Mouse (Mus musculus) layer of hippocampus, postnatal 10 days (tissue): ENCODE results near the gene Tjp1. TPM values are rescaled to one million over a fixed set of nuclear protein-coding genes. Genes with fewer than 3 reads are reported as not detected.

Experiments
- DNase-seq, 2 experiments: peaks; one replicate each; pipeline ENCODE4 v3.0.0; 2021; ENCODE audit warnings: low spot score in 2 of 2
- total RNA-seq, 2 experiments: library from RNA; stranded (reverse); gene quantifications; 2 replicates each; pipeline ENCODE4 v1.2.3; 2021

Tjp1 gene
- total RNA-seq, 2 experiments from 2014 or later: 113 to 118 TPM

DNA sequence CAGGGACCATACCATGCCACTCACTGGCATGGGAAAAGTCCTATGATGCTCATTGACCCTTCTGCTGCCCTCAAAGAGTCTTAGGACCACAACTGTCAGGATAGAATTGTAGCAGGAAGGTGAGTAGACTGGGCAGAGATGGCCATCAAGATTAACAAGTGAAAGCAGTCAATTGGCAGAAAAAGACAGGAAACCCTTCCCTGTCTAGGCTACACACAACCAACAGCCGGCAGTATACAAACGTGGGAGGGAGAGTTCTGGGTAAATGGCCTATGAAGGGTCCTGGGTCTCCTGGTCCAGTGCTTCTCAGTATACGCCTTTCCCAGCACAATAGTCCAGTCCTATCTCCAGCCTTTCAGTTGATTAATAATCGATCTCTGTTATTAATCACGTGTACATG is 89.4 kb downstream of the Tjp1 start:
- no peak for DNase-seq

DNA sequence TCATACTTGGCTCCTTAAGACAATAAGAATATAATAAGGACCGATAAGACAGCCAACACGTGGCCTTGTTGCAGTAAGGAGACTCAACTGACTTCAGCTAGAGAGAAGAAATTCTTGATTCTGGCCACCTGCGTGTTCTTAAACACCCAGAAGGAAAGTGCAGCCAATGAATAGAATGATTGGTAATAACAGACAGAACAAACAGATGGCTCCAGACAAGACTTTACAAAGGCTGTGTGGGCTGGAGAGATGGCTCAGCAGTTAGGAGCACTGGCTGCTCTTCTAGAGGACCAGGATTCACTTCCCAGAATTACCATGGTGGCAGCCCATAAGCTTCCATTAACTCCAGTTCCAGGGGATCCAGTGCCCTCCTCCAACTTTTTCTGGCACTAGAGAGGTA is 90.7 kb downstream of the Tjp1 start:
- DNase-seq: no peak

DNA sequence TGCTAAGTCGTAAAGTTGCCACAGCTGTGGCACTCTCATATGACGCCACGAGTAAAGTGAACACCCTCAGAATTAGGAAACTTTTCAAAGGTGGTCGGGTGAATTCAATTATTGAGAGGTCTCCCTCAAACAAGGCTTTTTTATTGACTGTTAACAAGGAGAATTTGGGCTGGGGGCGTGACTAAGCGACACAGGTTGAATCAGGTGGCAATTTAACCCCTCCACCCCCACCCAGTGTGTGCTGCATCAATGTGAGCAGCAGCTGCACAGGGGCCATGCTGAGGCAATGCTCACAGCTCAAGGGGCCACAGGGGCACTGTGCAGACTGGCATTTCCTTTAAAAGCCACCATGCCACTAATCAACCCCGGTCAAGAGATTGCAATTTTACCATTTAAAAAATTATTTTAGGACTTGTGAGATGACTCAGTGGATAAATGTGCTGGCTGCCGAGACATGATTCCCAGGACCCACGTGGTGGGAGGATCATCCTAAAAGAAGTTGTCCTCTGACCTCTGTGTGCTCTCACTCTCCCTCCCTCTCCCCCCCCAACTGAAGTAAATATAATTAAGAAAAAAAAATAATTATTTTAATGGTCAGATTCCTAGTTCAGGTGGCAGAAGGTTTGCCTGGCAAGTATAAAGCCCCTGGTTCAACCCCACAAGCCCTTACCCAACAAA is 96.4 kb downstream of the Tjp1 start:
- no peak for DNase-seq

DNA sequence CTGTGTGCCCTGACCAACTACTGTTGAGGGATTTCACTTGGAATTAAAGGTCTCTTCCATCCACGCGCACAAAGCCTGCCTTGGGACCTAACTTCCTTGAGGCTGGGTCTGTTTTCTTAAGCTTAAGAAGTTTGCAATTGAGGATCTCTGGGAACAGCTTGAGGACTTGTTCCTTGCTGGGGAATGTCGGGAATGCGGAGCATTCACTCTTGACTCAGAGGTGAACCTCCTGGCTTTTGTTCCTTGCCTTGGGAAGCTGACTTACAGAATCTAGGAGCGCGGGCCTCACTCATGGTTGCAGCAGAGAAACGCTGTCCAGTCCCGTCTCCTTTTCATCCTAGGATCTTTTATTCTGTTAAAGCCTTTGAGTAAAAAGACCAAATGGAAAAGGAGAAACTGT is 97.2 kb downstream of the Tjp1 start:
- DNase-seq: no peak

DNA sequence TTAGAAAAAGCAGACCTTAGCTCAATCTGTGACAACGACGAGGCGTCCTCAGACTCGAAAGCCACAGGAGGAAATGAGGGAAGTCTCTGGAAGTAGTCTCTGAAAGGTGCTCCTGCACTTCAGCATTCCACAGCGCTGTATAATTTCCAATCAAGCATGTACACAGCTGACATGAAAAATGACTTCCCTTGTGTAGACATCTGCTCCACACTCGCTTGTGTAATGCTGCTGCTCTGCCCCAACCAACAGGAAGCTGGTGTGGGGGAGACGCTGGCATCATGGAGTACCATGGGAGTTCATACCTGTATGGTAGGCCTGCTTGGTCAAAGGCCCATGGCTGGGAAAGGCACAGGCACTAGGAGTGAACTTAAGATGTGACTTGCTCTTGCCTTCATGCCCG is 103.1 kb downstream of the Tjp1 start:
- no peak for DNase-seq

DNA sequence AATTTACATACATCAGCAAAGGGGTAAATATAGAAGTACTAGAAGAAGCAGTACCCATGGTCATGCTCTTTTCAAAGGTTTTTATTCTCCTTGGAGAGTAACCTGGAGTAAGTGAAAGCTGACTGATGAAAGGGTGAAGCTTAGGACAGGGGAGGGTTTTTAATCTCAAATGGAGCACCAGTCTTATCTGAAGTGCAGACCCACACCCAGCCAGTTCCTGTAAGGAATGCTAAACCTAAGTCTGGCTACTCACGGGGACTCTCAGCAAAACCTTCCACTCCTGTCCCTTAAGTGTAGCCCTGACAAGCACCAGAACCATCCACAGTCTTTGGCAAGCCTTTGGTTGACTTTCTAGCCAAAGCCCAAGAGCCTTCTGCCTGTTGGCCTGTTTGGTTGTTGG is 105.1 kb downstream of the Tjp1 start:
- DNase-seq: no peak

DNA sequence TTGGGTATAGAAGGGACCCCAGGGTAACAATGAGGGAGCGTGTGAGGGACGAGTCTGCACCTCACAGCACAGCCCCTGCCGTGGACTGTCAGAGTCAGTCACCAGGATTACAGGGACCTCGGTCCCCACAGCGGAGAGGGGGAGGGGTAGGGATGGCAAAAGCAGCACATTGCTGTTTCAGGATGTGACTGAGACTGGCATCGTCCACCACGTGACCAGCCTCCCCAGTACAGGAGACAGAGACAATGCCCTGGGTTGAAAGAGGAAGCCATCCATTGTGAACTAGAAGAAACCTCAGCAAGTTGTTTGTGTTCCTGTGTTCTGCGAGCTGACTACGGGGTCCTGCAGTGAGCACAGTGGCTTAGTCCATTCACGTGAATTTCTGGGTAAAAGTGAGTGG is 106.1 kb downstream of the Tjp1 start:
- DNase-seq: peak in 1 of 2 experiments; percentile 54

DNA sequence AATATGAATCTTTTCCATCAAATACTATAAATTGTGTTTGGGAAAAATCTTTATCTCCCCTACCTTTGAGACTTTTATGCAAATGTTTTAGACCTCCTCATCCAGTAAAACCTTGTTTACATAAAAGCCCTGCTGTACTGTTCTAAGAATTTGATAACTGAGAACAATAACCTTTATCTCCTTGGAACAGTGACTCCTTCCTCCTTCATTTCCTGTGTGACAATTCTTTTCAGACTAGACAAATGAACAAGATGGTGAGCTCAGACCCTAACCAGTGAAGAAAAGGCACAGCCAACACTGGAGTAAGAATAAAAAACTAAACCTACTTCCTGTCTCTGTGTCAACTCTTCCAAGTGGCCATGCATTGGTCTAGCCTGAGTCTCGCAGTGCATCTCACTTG is 107.7 kb downstream of the Tjp1 start:
- no peak for DNase-seq

DNA sequence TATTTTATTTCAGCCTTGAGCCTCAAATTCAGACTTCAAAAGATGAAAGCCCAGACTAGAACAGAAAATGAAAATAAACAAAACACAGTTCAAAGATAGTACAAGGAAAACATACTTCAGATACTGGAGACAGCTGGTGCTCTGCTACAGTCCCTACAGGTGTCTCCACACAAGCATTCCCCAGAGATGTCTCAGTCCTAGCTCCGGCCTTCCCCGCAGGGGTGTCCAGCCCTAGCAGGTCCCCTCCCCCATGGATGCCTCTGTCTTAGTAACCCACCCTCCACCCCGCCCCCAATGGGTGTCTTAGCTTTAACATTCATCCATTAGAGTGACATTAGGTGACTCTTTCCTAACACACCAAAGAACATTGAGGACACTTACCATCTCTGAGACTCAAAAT is 108.6 kb downstream of the Tjp1 start:
- DNase-seq: no peak

DNA sequence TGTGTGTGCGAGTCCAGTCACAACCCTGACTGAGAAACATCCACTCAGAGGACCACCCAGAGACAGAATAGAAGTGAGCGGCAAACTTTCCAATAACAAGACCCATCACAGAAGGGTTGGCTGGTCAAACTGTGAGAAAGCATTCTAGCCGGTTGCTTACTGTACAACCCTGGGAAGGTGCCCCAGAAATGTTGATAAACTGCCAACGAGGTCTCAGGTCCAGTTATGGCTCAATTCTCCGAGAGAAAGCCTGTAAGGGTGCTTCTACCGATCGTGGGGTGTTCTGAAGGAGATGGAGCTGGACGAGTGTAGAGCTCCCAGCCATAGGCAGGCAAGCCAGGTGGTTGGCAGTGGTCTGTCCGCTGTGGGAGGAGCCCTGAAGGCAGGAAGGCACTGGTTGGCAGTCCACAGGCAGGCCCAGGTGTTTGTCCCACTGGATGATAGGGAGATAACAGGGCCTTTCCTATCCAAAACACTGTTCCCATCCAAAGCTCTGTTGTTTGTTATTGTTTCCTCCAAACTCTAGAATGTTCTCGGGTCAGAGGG is 109.1 kb downstream of the Tjp1 start:
- DNase-seq: no peak

DNA sequence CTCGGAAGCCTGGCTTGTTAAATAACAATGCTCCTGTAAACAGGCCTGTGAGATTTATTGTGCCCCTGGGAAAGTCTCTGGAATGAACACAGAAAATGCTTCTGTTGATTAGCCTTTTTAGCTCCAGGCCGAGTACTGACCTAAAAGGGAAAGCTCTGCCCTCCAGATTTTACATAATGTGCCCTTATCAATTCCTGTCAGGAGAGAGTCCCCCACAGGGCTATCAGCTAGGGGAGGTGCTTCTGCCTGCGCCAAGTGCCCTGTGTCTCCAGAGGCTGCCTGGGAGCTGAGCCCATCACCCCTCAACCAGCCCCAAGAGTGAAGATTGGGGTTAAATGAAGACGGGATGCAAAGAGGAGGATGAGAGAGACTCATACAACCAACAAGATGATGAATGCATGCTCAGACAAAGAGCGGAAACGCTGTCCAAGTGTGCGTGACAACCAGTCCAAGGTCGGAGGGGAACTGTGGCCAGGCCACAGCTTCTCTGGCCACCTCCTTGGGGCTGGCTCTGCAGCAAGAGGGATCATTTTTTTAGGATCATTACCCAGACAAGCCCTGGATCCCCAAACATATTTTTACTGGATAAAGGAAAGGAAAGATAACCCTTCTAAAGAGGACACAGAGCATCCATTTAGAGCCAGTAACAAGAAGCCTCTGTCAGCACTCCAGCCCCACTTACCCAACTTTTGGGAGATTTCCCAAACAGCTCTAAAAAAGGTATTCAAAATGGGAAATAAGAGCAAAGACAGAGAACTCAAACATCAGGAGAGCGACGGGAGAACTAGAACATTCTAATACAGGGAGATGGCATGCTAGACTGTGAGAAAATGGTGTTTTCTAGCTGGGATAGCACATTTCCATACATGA is 110.1 kb downstream of the Tjp1 start:
- DNase-seq: no peak

DNA sequence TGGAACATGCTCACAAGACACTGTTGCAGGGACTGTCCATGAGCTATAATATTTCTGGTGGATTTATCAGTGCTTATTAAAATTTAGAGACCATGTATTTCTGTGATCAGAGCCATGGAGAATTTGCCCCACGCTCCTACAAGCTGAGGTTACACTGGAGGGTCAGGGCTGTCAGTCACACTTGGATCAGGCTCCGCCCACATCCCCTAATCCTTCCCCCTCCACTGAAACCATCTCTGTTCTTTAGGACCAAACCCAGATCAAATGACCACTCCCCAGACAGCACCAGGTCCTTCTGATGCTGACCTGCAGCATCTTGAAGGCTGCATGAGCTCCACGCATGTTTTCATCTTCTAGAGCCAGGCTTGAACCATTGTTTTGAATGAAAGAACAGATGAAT is 111.1 kb downstream of the Tjp1 start:
- no peak for DNase-seq

DNA sequence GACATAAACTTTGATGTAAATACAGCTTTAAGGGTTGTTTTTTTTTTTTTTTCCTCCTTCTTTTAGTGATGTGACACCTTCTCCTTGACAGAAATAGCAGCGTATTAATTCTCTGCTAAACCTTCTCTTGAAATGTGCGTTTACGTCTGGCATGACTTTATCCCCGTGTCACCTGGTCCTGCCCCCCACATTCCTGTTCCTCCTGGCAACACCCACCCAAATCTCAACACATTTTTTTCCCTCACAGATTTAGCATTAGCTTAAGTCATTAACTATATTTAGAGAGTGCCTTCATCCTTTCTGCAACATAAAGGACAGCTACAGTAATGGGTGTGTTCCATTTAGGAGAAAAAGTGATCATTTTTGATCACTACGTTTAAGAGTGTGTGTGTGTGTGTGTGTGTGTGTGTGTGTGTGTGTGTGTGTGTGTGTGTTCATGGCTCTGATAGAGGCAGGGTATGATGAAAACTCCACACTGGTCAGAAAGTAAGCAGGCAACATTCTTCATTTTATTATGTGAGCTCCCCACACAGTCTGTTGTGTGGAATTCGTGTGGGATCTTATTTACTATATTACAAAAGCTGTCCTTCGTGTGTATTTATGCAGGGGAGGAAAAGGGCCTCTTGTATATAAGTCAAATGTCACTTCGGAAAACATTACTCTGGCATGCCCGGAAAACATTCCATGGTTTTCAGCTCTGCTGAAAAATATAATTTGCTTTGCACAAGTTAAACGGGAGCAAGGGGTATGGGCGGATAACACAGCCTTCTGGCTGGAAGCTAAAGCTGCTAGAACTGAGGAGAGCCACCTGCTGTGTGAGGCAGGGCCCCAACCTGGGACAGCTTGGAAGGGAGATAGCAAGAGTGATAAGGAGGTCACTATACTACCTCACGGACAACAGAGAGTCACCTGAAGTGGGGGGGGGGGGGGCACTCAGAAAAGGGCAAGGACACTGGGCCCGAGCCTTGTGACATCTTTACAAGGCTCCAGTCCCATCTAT is 113.3 kb downstream of the Tjp1 start:
- no peak for DNase-seq

DNA sequence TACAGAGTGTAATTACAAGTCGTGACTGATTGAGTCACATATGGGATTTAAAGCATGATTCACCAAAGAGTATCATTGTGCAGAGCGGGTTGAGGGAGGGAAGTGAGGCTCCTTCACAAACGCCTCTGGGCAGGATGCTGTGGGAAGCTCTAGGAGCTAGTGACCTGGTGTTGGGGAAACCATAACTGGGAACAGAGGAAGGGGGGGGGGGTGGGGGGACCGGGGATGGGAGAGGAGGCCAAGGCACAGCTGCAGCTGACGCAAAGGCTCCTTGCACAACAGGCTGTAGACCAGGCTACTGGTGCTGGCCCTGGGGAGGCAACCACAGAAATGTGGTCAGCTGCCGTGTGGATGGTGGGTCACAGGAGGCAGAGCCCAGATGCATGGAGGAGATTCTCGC is 116.9 kb downstream of the Tjp1 start:
- DNase-seq: no peak

DNA sequence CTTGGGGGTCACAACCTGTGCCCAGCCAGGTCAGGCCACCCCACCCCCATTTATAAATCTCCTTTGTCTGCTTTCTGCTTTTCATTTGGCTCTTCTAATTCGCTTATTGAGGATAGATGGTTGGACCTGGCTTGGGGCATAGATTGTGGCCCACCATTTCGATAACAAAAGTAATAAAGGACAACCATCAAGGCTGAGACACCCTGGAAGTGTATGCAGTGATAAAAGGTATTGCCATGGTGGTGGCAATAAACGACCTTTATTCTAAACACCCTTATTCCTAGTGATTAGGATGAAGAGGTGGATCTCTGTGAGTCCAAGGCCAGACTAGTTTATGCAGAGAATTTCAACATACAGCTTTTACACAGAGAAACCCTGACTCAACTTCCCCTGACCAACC is 121.2 kb downstream of the Tjp1 start:
- no peak for DNase-seq

DNA sequence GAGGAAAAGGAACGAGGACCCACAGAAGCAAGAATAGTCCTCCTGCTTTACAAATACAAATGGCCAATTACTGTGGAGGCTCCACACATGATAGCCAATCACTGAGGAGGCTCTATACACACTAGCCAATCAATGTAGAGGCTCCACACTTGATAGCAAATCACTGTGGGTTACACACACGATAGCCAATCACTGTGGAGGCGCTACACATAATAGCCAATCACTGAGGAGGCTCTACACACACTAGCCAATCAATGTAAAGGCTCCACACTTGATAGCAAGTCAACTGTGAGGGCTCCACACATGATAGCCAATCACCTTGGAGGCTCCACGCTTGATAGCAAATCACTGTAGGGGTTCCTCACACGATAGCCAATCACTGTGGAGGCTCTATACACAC is 125.1 kb downstream of the Tjp1 start:
- DNase-seq: no peak

DNA sequence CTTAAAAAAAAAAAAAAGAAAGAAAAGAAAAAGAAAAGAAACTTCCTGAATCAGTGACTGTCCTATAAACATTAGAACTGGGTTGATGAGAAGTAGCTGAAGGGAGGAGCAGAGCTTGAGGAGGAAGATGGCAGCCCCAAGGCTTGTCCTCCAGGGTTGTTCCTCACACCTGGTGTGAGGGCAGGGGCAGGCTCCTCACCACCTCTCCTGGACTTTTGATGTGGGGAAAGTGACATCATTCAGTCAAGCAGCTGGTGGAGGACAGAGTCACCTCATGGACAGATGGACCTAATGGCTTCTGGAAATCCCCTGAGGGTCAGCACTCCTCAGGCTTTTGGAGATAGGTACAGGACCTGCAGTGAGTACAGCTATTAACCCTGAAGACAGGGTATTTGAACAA is 126.0 kb downstream of the Tjp1 start:
- DNase-seq: no peak

DNA sequence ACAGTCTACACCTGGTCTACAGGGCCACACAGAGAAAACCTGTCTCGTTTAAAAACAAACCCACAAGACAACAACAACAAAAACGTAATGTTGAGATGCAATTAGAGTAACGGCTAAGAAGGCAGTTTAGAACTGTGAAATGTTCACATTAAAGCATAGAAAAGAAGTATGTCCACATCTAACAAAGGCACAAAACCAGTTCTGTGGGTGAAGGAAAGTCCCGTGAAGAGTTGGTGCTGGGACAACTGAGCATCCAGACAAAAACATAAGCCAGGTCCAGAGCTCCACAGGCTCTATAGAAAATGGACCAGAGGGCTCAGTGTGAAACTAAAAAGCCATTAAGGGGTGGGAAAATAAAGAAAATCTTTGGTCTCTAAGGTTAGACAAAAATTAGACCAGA is 131.7 kb downstream of the Tjp1 start:
- no peak for DNase-seq

DNA sequence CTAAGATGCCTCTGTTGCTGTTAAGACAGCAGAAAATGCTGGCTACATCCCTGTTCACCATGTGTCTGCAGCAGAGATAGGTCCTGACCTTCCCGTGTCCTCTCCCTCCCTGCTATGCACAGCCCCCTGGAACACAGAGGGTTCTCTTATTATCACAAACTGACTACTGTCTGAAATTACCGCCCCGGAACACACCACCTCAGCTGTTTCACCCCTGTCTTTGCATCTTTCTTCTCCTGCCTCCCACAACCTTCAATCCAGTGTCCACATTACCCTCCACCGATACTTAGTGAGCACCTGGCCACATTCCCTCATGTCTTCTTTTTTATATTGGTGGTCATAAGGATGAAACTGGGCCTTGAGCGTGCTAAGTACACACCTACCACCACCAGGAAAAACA is 132.4 kb downstream of the Tjp1 start:
- no peak for DNase-seq

DNA sequence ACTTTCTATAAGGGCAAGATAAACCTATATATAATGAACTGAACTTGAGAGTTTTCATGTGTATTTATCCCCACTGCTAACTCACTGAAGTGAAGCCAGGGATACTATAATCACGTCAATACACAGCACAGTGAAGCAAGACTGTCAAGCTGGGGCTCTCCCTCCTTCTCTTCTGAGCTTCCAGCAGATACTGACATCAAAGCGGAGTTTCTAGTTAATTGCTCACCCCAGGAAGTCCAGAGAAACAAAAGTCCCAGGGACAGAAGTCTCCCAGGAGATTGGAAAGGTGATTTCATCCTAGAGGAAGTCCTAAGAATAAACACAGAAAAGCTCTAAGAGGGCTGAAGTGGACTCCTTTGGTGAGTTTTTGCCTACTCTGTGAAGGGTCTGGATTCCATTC is 132.9 kb downstream of the Tjp1 start:
- no peak for DNase-seq

DNA sequence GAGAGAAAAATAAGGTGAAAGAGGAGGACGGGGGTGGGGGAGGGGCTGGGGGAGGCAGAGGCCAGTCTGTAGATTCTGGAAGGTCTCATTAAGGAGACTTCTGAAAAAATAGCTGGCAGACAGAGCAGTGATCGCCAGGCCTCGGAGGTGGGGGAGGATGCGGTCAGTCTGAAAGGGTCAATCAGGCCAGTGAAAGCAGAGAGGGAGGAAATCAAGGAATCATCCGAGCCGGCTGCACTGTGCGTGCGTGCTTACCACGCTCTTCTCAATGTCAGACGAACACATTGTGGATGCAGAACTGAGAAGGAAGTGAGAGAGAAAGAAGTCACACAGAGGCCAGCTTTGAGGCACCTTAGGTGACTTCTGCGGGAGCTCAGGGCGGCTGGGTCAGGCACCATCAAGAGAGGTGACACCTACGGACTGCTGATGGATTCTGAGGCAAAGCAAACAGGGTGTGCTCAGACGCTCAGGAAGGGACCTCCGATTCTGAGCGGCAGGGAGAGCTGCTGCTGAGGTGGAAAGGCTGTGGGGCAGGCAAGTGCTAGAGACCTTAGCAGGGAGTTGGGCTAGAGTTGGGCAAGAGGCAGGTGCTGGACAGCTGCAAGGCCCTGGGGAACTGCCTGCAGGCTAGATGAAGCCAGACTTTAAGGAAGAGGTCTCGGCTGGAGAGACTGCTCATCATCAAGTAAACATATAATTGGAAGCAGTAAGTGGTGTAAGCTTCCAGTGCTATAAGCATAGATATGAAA is 133.7 kb downstream of the Tjp1 start:
- no peak for DNase-seq
